Mouse (Mus musculus): ENCODE results near the gene Prap1. TPM values are rescaled to one million over a fixed set of nuclear protein-coding genes. Genes with fewer than 3 reads are reported as not detected.
A peak's percentile ranks its signal among the peaks of the same experiment; 100 is the strongest.
"Not testable (repeated sequence)": the region's sequence is repeated elsewhere in the genome, so short reads cannot be mapped to it uniquely, and the experiment has no call there.

The Prap1 gene
- polyA plus RNA-seq, 1 experiment from 2014 or later = 487 TPM

GRCm38 (mm10) chr7:140122765-140123164, 29.6 kb downstream of the Prap1 start:
- WGBS = 21% methylated on average over 4 of the region's 4 CpGs

GRCm38 (mm10) chr7:140124382-140124781, 31.2 kb downstream of the Prap1 start:
- Histone ChIP-seq H3K9ac (no peak overlapping the region), H3K27ac (no peak overlapping the region), H3K4me3 (replicated peaks) (no peak overlapping the region), H3K4me2 (replicated peaks) (no peak overlapping the region), H3K36me3 (no peaks in the 10 kb centered on the region), H3K27me3 (replicated peaks) (no peaks in the 10 kb centered on the region), H3K9me3 (no peaks in the 10 kb centered on the region), H3K4me1 (replicated peaks) (peaks cover 8% of the 10 kb centered on the region)
- no peak for ATAC-seq
- WGBS = 86% methylated on average over 1 of the region's 1 CpGs

More at GRCm38 (mm10) chr7:140122765-140123164, 29.6 kb downstream of the Prap1 start:
- peak overlapping the region; percentile 38 for H3K27ac ChIP-seq
- H3K9ac ChIP-seq = no peak overlapping the region
- no peak overlapping the region for H3K4me2 ChIP-seq (replicated peaks)
- peaks cover 8% of the 10 kb centered on the region for H3K4me1 ChIP-seq (replicated peaks)
- H3K27me3 ChIP-seq (replicated peaks) = no peaks in the 10 kb centered on the region
- peak; percentile 23 for ATAC-seq
- no peak overlapping the region for H3K4me3 ChIP-seq (replicated peaks)
- no peaks in the 10 kb centered on the region for H3K36me3 ChIP-seq
- H3K9me3 ChIP-seq = no peaks in the 10 kb centered on the region

- Histone ChIP-seq H3K9me3 (no peaks in the 10 kb centered on the region), H3K4me3 (replicated peaks) (peak overlapping the region; percentile 72), H3K27ac (peak overlapping the region; percentile 62), H3K4me2 (replicated peaks) (peak overlapping the region; percentile 73), H3K9ac (peak overlapping the region; percentile 90), H3K27me3 (replicated peaks) (no peaks in the 10 kb centered on the region), H3K36me3 (no peaks in the 10 kb centered on the region), H3K4me1 (replicated peaks) (peaks cover 8% of the 10 kb centered on the region)
- WGBS = 1% methylated on average over 40 of the region's 40 CpGs
- peak; percentile 97 for ATAC-seq
Measured at GRCm38 (mm10) chr7:140125278-140126021, 32.3 kb downstream of the Prap1 start.

- H3K27ac ChIP-seq = peak overlapping the region; percentile 62
Measured at GRCm38 (mm10) chr7:140126022-140126350, 32.8 kb downstream of the Prap1 start.

GRCm38 (mm10) chr7:140126934-140127333, 33.7 kb downstream of the Prap1 start:
- peak overlapping the region; percentile 51 for H3K4me2 ChIP-seq (replicated peaks)
- peaks cover 8% of the 10 kb centered on the region for H3K4me1 ChIP-seq (replicated peaks)
- ATAC-seq = no peak
- H3K4me3 ChIP-seq (replicated peaks) = peak overlapping the region; percentile 12; the same call in 1 of the 2 replicates
- no peaks in the 10 kb centered on the region for H3K27me3 ChIP-seq (replicated peaks)
- H3K27ac ChIP-seq = no peak overlapping the region
- WGBS = 75% methylated on average over 3 of the region's 3 CpGs
- no peak overlapping the region for H3K9ac ChIP-seq
- no peaks in the 10 kb centered on the region for H3K9me3 ChIP-seq
- H3K36me3 ChIP-seq = no peaks in the 10 kb centered on the region

More at GRCm38 (mm10) chr7:140126022-140126350, 32.8 kb downstream of the Prap1 start:
- H3K4me1 ChIP-seq (replicated peaks) = peaks cover 8% of the 10 kb centered on the region
- no peaks in the 10 kb centered on the region for H3K9me3 ChIP-seq
- H3K27me3 ChIP-seq (replicated peaks) = no peaks in the 10 kb centered on the region
- no peaks in the 10 kb centered on the region for H3K36me3 ChIP-seq
- peak overlapping the region; percentile 73 for H3K4me2 ChIP-seq (replicated peaks)
- peak overlapping the region; percentile 72 for H3K4me3 ChIP-seq (replicated peaks)
- ATAC-seq = peak; percentile 52
- peak overlapping the region; percentile 90 for H3K9ac ChIP-seq
- 3% methylated on average over 5 of the region's 5 CpGs for WGBS

- ATAC-seq = no peak
- Histone ChIP-seq H3K27ac (no peak overlapping the region), H3K4me1 (replicated peaks) (peaks cover 8% of the 10 kb centered on the region), H3K9me3 (no peaks in the 10 kb centered on the region), H3K36me3 (peaks cover 2% of the 10 kb centered on the region; the same call in 1 of the 2 replicates), H3K4me3 (replicated peaks) (no peak overlapping the region), H3K4me2 (replicated peaks) (no peak overlapping the region), H3K27me3 (replicated peaks) (no peaks in the 10 kb centered on the region), H3K9ac (no peak overlapping the region)
- WGBS = 76% methylated on average over 2 of the region's 2 CpGs
Measured at GRCm38 (mm10) chr7:140127911-140128310, 34.7 kb downstream of the Prap1 start.

GRCm38 (mm10) chr7:140132184-140132583, 39.0 kb downstream of the Prap1 start:
- ATAC-seq = not testable (repeated sequence)
- 87% methylated on average over 7 of the region's 7 CpGs for WGBS

GRCm38 (mm10) chr7:140134033-140134432, 40.8 kb downstream of the Prap1 start:
- 81% methylated on average over 7 of the region's 7 CpGs for WGBS
- not testable (repeated sequence) for H3K9ac ChIP-seq; H3K4me1 ChIP-seq (replicated peaks); H3K4me3 ChIP-seq (replicated peaks); H3K36me3 ChIP-seq; H3K27ac ChIP-seq; H3K9me3 ChIP-seq; ATAC-seq; H3K4me2 ChIP-seq (replicated peaks); H3K27me3 ChIP-seq (replicated peaks)

More at GRCm38 (mm10) chr7:140132184-140132583, 39.0 kb downstream of the Prap1 start:
- not testable (repeated sequence) for H3K4me1 ChIP-seq (replicated peaks); H3K27ac ChIP-seq; H3K4me2 ChIP-seq (replicated peaks); H3K36me3 ChIP-seq; H3K9ac ChIP-seq; H3K27me3 ChIP-seq (replicated peaks); H3K9me3 ChIP-seq; H3K4me3 ChIP-seq (replicated peaks)

- ATAC-seq = no peak
- Histone ChIP-seq H3K27ac (no peak overlapping the region), H3K4me3 (replicated peaks) (no peak overlapping the region), H3K9me3 (no peaks in the 10 kb centered on the region), H3K9ac (no peak overlapping the region), H3K4me2 (replicated peaks) (no peak overlapping the region), H3K36me3 (peaks cover 5% of the 10 kb centered on the region; the same call in 1 of the 2 replicates), H3K27me3 (replicated peaks) (no peaks in the 10 kb centered on the region), H3K4me1 (replicated peaks) (no peaks in the 10 kb centered on the region)
- 86% methylated on average over 5 of the region's 5 CpGs for WGBS
Measured at GRCm38 (mm10) chr7:140135106-140135770, 42.0 kb downstream of the Prap1 start.

- Histone ChIP-seq H3K9ac (peak within 1 kb of the TSS; percentile 90), H3K27ac (peak within 1 kb of the TSS; percentile 81), H3K36me3 (peaks cover 5% of the 10 kb centered on the region; the same call in 1 of the 2 replicates), H3K27me3 (replicated peaks) (no peaks in the 10 kb centered on the region), H3K4me2 (replicated peaks) (peak within 1 kb of the TSS; percentile 86), H3K9me3 (no peaks in the 10 kb centered on the region), H3K4me1 (replicated peaks) (no peaks in the 10 kb centered on the region), H3K4me3 (replicated peaks) (peak within 1 kb of the TSS; percentile 81)
- WGBS = 2% methylated on average over 39 of the region's 39 CpGs
- ATAC-seq = peak; percentile 99
Measured at GRCm38 (mm10) chr7:140137135-140138020, 44.2 kb downstream of the Prap1 start, which contains the start of gene Mtg1. Mtg1 (plus strand) TSS chr7:140137564.

GRCm38 (mm10) chr7:140138021-140138310, 44.8 kb downstream of the Prap1 start:
- peak overlapping the region; percentile 86 for H3K4me2 ChIP-seq (replicated peaks)
- H3K9me3 ChIP-seq = no peaks in the 10 kb centered on the region
- peaks cover 3% of the 10 kb centered on the region; the same call in 1 of the 2 replicates for H3K36me3 ChIP-seq
- no peak for ATAC-seq
- H3K9ac ChIP-seq = peak overlapping the region; percentile 90
- no peaks in the 10 kb centered on the region for H3K4me1 ChIP-seq (replicated peaks)
- H3K27ac ChIP-seq = peak overlapping the region; percentile 81
- WGBS = under 1% methylated on average over 8 of the region's 8 CpGs
- no peaks in the 10 kb centered on the region for H3K27me3 ChIP-seq (replicated peaks)
- H3K4me3 ChIP-seq (replicated peaks) = peak overlapping the region; percentile 81

- no peak overlapping the region for H3K27ac ChIP-seq
- H3K36me3 ChIP-seq = no peaks in the 10 kb centered on the region
- no peaks in the 10 kb centered on the region for H3K4me1 ChIP-seq (replicated peaks)
- H3K27me3 ChIP-seq (replicated peaks) = no peaks in the 10 kb centered on the region
- no peak overlapping the region for H3K9ac ChIP-seq
- H3K4me2 ChIP-seq (replicated peaks) = no peak overlapping the region
- 4% methylated on average over 14 of the region's 14 CpGs for WGBS
- no peaks in the 10 kb centered on the region for H3K9me3 ChIP-seq
- no peak overlapping the region for H3K4me3 ChIP-seq (replicated peaks)
- ATAC-seq = no peak
Measured at GRCm38 (mm10) chr7:140141350-140141749, 48.2 kb downstream of the Prap1 start.
